Mouse (Mus musculus) brain, embryonic 14.5 days (tissue): Measurements from ENCODE around the gene Nfasc.

Experiments used
- CTCF ChIP-seq: fragments of 200-500 bp; IDR thresholded peaks from 2 replicates; pipeline ENCODE4 v1.5.1; 2012; ENCODE audit warnings: inconsistent platforms, mild to moderate bottlenecking, moderate library complexity, borderline replicate concordance; ENCODE audit not compliant: insufficient read depth, insufficient read length; ENCODE audit errors: extremely low read depth
- POLR2A ChIP-seq: fragments of 200-500 bp; IDR thresholded peaks from 2 replicates; pipeline ENCODE4 v1.6.1; 2012; ENCODE audit warnings: mild to moderate bottlenecking, inconsistent platforms, borderline replicate concordance; ENCODE audit not compliant: poor library complexity, insufficient read depth, insufficient read length, severe bottlenecking; ENCODE audit errors: extremely low read depth

DNA sequence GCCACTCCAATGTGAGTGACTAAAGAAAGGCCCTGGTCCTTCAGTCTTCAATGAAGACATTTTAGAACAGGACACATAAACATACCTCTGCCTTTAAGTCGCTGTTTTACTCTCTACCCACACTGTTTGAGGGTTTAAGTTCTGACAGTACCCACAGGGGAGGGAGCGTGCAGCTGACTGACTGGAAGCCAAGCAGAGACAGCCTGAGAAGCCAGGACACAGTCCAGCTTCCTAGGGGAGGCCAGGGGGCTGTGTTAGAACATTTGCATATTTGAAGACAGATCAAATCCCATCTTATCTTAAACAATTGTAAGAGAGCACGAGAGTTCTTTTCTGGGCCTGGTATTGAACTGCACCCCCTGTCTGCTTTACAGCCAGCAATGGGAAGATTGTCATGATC is 113.0 kb downstream of the Nfasc start:
- TF ChIP-seq CTCF (no peak), POLR2A (no peak)
